In genomic region chr5:107200853-107201341, GRCm38 (mm10) we compare ENCODE assay signal across 8 mouse cellular contexts.
DNase-seq lines count a peak whose midpoint lies in the region; ATAC-seq and TF ChIP-seq lines count a peak whose summit lies in the region.
"Had no signal": no experiment of that assay in that cellular context is flagged by ENCODE, and none has a peak within 500 bp of the region (broad histone marks: within the 10 kb centered on the region; RNA-seq: fewer than 3 reads in every experiment).

No protein-coding gene starts in this region.

- H3K36me3 ChIP-seq in embryonic facial prominence, embryonic 14.5 days (ENCODE audit: control insufficient read depth, insufficient read depth, low read length) = peaks cover 5% of the 10 kb centered on the region; the same call in 1 of the 2 replicates
- H3K36me3 ChIP-seq in intestine, postnatal 0 days (ENCODE audit: control insufficient read depth, insufficient read depth) = no peaks in the 10 kb centered on the region
- H3K36me3 ChIP-seq in lung, embryonic 14.5 days (ENCODE audit: insufficient read depth) = no peaks in the 10 kb centered on the region; the same call in 1 of the 2 replicates

- ATAC-seq in embryonic facial prominence, embryonic 14.5 days (ENCODE audit: low read depth) = no peak
- ATAC-seq in intestine, postnatal 0 days = peak; percentile 49
- peak; percentile 23; the same call in 1 of the 2 replicates for ATAC-seq in lung, embryonic 14.5 days (ENCODE audit: insufficient read depth)
- ATAC-seq in cerebellum, adult (ENCODE audit: insufficient number of reproducible peaks, low FRiP score, low TSS enrichment) = no peak

- no peak overlapping the region for H3K9ac ChIP-seq in embryonic facial prominence, embryonic 14.5 days (ENCODE audit: low read depth, low read length)
- H3K9ac ChIP-seq in intestine, postnatal 0 days (ENCODE audit: low read depth, low read length) = no peak overlapping the region
- no peak overlapping the region for H3K9ac ChIP-seq in lung, embryonic 14.5 days

- peaks cover 59% of the 10 kb centered on the region for H3K4me1 ChIP-seq in embryonic facial prominence, embryonic 14.5 days (ENCODE audit: control insufficient read depth, insufficient read depth, low read length)
- peaks cover 5% of the 10 kb centered on the region for H3K4me1 ChIP-seq in intestine, postnatal 0 days (replicated peaks; ENCODE audit: control insufficient read depth, insufficient read depth, low read length)
- peaks cover 48% of the 10 kb centered on the region for H3K4me1 ChIP-seq in lung, embryonic 14.5 days (ENCODE audit: insufficient read depth)

- DNase-seq in ZHBTc4 (ENCODE audit: low read depth, low spot score) = peak; percentile 34
- peak; percentile 68 for DNase-seq in embryonic facial prominence, embryonic 14.5 days (ENCODE audit: low spot score)
- peak; percentile 78 for DNase-seq in lung, embryonic 14.5 days
- no peak for DNase-seq in Muller cell, postnatal 12 days (ENCODE audit: inconsistent ontology term)
- no peak for DNase-seq in cerebellum, postnatal 10 days

- no peak overlapping the region for H3K4me3 ChIP-seq in embryonic facial prominence, embryonic 14.5 days (ENCODE audit: low read depth, low read length)
- no peak overlapping the region for H3K4me3 ChIP-seq in intestine, postnatal 0 days (ENCODE audit: low read depth, low read length)
- H3K4me3 ChIP-seq in lung, embryonic 14.5 days (ENCODE audit: low read depth, low read length) = no peak overlapping the region
- H3K4me3 ChIP-seq: myocyte had no signal

- H3K27me3 ChIP-seq in embryonic facial prominence, embryonic 14.5 days (replicated peaks; ENCODE audit: control insufficient read depth, insufficient read depth, low read length) = no peaks in the 10 kb centered on the region
- no peaks in the 10 kb centered on the region for H3K27me3 ChIP-seq in intestine, postnatal 0 days (replicated peaks; ENCODE audit: control insufficient read depth, insufficient read depth, low read length)
- H3K27me3 ChIP-seq in lung, embryonic 14.5 days (ENCODE audit: insufficient read depth, low read length) = no peaks in the 10 kb centered on the region

- TF ChIP-seq CTCF in intestine, postnatal 0 days (IDR thresholded peaks at IDR 0.05; ENCODE audit: low read depth) = no peak
- TF ChIP-seq CTCF in lung, embryonic 14.5 days (IDR thresholded peaks at IDR 0.05; ENCODE audit: low read depth) = no peak

- WGBS in embryonic facial prominence, embryonic 14.5 days = 31% methylated on average over 12 of the region's 12 CpGs
- WGBS in intestine, postnatal 0 days = 48% methylated on average over 12 of the region's 12 CpGs
- 37% methylated on average over 12 of the region's 12 CpGs for WGBS in lung, embryonic 14.5 days

- 0 out of 2 replicates have a peak overlapping the region, but pooled peaks have one; percentile 11 for H3K4me2 ChIP-seq in embryonic facial prominence, embryonic 14.5 days (ENCODE audit: low read depth, low read length)
- no peak overlapping the region for H3K4me2 ChIP-seq in intestine, postnatal 0 days (replicated peaks; ENCODE audit: low read depth)
- no peak overlapping the region for H3K4me2 ChIP-seq in lung, embryonic 14.5 days

- no peaks in the 10 kb centered on the region for H3K9me3 ChIP-seq in embryonic facial prominence, embryonic 14.5 days (ENCODE audit: control insufficient read depth, low read length)
- no peaks in the 10 kb centered on the region for H3K9me3 ChIP-seq in intestine, postnatal 0 days (ENCODE audit: control insufficient read depth)
- H3K9me3 ChIP-seq in lung, embryonic 14.5 days (ENCODE audit: low read depth, low read length) = no peaks in the 10 kb centered on the region

- peak overlapping the region; percentile 88 for H3K27ac ChIP-seq in embryonic facial prominence, embryonic 14.5 days (replicated peaks; ENCODE audit: low read depth, low read length)
- peak overlapping the region; percentile 21; the same call in 1 of the 2 replicates for H3K27ac ChIP-seq in intestine, postnatal 0 days (ENCODE audit: low read depth, low read length)
- H3K27ac ChIP-seq in lung, embryonic 14.5 days (ENCODE audit: low read depth) = peak overlapping the region; percentile 72; the same call in 1 of the 2 replicates

Comparison
In these comparisons a context has a peak if more than half of its experiments do, and no peak if none do; other contexts are left out.
1. DNase-seq: peak in ZHBTc4 (single experiment), embryonic facial prominence, embryonic 14.5 days (single experiment) and lung, embryonic 14.5 days (single experiment); none in Muller cell, postnatal 12 days (single experiment) and cerebellum, postnatal 10 days (0 of 2).
2. ATAC-seq: peak in intestine, postnatal 0 days (single experiment) and lung, embryonic 14.5 days (single experiment); none in embryonic facial prominence, embryonic 14.5 days (single experiment) and cerebellum, adult (single experiment).
3. H3K27ac ChIP-seq: peak in every context shown above with its lines; median percentile 88 in embryonic facial prominence, embryonic 14.5 days; 72 in lung, embryonic 14.5 days; 21 in intestine, postnatal 0 days.